Mouse (Mus musculus): Measurements from ENCODE around the gene Taf9b.
"Not testable (repeated sequence)": the region's sequence is repeated elsewhere in the genome, so short reads cannot be mapped to it uniquely, and the experiment has no call there.

The Taf9b gene

DNA sequence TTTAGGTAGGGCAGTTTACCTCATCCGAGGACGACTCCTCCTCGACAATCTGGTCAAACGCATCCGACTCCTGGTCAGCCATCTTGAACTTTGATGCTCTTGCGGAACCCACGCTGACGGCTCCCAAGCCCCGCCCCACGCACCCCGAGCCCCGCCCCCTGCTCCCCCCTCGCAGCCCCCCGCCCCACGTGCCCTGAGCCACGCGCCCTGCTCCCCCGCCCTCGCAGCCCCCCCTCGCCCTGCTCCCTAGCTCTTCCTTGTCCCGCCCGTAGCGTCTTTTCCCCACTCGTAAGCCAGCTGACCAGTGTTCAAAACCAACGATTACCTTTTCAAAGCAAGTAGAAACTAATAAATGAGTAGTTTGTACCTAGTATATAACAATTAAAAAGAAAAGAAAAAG lies at the start of gene Taf9b:
Gene Taf9b (minus strand): TSS at position 101 of the 400 bp plus-strand sequence.
- no peak for DNase-seq

DNA sequence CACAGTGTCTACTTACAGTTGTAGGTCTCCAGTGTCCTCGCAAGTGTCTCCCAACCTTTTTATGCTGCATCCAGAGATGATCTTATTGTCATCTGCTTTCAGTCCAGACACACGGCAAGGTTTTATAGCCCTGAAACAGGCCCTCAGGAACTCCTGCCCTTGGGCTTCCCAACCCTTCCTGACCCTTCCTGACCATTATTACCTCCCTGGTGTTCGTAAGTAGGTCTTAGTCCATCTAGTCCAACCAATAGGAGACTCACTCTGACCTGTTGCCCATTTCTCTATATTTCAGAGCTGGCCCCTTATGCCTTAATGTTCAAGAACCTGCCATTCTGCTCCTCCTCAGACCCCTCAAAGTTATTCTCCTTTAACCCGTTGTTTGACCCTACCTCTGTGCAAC lies 34.3 kb upstream of the Taf9b start, which contains the start of gene Fnd3c2:
Gene Fnd3c2 (minus strand): TSS at position 101 of the 400 bp plus-strand sequence.
- no peak for DNase-seq

DNA sequence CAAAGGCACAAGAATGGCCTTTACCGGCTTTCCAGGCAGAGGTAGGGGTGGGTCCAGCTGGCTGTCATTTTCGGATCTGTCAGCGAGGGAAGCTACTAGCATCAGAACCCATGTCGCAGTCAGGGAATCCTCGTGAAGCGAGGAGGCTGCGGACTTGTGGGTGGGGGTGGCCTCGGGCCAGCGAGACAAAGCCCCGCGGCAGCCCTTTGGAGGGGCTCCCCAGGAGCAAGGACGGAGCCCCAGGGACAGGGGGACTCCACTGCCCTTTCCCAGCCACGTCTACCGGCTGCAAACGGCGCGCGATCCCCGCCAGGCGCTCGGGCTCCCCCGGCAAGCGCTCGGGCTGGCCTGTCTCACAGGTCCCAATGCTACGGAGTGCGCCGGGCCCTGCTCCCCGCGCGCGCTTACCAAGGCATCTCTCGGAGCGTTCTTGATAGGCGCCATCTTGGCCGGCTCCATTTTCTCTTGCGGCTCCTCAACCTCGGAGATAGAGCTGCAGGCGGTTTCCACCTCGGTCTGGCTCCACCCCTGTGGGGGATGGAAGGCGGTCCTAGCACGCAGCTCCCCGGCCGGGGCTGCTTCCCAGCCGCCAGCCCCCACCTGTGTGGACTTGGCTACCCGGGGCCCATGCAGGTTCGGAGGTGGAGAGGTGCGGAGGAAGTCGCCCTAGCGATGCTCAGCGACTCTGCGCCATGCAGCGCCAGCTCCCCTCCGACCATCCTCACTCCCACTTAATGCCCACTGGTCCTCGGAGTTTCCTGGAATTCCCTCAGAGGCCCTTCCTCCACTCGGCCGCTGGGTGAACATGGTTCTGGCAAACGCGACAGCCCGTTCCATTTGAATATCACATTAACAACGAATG lies 1.6 kb downstream of the Taf9b start:
- peak; percentile 80 to 85 for DNase-seq

DNA sequence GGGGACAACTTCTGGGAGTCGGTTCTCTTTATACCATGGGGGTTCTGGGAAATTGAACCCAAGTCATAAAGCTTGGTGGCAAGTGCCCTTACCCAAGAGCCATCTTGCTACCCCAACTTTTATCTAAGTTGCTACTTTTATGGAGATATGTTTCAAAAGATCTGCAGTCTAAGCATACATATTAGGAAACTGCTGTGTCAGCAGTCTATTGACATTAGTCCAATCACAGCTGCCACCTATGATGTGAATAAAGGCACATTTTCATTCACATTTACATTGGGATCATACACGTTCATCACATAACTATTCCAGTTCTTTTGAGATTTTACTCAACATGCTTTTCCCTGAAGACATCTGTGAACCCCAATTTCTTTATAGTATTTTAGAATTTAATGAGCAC lies 11.9 kb downstream of the Taf9b start:
- no peak for DNase-seq

DNA sequence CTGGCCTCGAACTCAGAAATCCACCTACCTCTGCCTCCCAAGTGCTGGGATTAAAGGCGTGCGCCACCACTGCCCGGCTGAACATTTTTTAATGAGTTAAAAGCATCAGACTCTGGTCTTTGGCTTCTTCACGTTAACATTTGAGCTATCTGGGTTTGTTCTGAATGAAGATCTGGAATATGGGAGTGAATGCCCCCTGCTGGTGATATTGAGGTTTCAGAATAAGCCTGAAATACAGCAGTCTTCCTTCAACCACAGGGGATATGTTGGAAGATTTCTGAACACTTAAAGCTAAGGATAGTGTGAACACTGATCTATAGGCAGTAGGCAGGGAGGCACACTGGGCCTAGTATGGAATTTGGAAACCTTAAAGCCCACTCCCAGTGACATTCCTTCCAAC lies 22.1 kb downstream of the Taf9b start:
- no peak for DNase-seq

DNA sequence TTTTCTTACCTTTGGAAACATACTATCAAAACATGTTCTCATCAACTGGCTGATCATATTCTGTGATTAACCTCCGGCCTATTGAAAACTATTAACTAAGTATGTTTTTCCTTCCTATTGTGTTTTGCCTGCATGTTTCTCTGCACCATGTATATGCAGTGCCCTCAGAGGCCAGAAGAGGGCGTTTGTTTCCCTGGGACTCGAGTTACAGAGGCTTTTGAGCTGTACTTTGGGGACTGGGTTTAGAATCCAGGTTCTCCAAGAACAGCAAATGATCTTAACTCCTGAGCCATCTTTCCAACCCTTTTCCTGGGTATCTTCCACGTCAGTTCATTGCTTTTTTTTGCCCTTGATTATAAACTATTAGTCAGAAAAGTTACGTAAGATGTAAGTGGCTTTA lies 23.6 kb downstream of the Taf9b start:
- no peak for DNase-seq

DNA sequence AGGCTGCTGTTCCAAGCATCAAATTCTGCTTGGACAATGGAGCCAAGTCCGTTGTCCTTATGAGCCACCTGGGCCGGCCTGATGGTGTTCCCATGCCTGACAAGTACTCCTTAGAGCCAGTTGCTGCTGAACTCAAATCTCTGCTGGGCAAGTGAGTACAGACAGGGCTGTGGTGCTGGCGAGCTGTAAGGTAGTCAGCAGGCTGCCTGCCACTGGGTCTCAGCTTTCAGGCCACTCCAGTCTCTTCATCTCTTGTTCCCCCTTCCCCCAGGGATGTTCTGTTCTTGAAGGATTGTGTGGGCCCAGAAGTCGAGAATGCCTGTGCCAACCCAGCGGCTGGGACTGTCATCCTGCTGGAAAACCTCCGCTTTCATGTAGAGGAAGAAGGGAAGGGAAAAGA lies 26.6 kb downstream of the Taf9b start:
- not testable (repeated sequence) for DNase-seq

DNA sequence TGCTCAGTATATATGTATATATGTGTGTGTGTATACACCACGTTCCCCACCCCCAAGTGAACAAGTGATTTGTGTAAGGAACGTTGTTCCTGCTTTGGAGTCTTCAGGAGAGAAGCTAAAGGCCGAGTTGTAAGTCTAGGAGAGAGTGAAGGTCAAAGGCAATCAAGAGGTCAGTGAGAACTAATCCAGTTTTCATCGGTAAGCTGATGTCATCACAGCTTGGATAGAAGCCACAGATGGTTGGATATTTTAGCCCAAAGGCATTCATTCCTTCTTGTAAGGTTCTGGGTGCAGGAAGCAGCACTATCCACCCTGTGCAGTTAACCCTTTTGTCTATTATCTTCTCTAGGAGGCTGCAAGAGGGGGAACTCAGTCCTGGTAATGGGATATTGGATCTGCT lies 30.9 kb downstream of the Taf9b start:
- DNase-seq: no peak

DNA sequence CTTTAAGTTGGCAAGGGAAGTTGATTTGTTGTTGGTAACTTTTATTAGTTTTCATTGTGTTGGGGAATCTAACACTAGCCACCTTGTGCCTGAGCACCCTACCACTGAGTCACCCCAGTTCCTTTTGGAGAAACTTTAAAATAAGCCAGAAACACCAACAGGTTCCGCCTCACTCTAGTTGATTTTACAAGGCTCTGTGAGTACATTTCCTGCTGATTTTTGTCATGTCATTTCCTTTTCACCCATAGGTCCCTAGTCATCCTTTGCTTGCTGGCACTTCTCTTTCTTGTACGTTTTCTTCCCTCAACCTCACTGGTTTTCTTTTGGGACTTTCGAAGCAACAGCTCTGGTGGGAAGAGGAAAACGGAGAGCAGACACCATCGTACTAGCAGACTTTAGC lies 31.6 kb downstream of the Taf9b start:
- no peak for DNase-seq

DNA sequence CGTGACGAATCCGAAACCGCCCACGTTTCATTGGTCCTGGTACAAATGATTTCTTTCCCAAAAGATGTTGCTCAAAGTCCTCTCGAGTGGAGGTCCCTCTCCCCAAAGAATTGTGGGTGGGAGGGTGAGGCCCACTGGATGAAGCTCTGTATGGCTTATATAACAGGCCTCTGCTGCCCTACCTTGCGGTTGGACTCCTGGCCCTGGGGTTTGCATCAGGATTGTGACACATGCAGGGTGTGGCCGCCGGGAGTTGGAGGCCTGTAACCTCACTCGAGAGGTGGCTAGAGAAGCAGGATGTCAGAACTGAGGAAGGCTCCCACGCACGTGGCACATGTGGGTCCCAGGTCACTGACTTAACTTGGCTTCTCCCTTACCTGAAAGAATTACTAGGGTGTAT lies 33.2 kb downstream of the Taf9b start:
- DNase-seq: peak; percentile 26 to 33

DNA sequence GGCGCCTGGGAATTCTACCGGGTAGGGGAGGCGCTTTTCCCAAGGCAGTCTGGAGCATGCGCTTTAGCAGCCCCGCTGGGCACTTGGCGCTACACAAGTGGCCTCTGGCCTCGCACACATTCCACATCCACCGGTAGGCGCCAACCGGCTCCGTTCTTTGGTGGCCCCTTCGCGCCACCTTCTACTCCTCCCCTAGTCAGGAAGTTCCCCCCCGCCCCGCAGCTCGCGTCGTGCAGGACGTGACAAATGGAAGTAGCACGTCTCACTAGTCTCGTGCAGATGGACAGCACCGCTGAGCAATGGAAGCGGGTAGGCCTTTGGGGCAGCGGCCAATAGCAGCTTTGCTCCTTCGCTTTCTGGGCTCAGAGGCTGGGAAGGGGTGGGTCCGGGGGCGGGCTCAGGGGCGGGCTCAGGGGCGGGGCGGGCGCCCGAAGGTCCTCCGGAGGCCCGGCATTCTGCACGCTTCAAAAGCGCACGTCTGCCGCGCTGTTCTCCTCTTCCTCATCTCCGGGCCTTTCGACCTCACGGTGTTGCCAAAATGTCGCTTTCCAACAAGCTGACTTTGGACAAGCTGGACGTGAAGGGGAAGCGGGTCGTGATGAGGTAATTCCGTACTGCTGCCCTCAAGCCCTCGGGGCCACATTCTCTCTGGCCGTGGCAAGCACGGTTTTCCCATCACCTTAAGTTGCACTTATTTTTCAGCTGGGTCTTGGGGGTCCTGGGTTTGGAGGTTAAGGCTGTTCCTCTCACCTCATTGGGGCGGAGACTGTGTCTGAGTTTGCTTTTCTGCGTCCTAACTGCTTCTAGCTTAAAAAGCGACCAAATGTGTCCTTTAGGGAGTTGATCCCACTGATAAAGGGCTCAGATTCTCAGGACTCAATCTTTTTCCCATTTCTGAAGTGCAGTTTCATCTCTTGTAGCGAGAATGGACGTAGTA lies 34.0 kb downstream of the Taf9b start, which contains the start of gene Pgk1:
Gene Pgk1 (plus strand): TSS at position 388 of the 937 bp plus-strand sequence.
- peak; percentile 79 to 97 for DNase-seq

DNA sequence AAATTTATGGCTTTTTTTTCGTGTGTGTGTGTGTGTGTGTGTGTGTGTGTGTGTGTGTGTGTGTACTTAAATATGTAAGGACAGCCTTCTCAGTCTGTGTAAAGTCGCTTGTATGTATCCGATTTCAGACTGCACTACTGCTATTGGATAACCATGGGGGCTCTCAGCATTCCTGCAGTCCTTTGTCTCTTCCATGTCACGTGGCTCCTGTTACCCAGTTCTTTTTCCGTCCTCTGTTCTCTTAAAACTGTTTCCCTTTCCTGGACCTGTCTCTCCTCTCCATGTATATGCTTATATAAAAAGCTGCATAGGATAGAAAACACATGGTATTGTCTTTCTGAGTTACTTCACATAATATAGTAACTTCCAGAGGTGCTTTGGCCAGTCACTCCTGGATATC lies 35.3 kb downstream of the Taf9b start:
- no peak for DNase-seq

DNA sequence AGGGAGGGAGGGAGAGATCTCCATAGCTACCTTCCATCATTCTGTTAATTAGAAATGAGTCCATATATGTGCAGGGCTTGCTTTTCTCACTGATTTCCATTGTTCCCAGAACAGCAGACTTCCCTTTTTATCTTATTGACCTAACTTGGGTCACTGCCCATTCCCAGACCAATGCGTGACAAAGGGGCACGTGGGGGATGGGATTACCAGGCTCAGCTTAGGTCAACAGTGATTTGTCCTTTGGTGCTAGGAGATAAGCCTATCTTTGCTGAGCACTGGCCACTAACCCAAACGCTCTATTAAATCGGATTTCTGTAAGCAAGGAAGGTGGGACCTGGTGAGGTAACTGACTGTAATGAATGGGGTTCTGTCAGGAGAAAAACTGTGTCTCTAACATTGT lies 36.7 kb downstream of the Taf9b start:
- DNase-seq: no peak

DNA sequence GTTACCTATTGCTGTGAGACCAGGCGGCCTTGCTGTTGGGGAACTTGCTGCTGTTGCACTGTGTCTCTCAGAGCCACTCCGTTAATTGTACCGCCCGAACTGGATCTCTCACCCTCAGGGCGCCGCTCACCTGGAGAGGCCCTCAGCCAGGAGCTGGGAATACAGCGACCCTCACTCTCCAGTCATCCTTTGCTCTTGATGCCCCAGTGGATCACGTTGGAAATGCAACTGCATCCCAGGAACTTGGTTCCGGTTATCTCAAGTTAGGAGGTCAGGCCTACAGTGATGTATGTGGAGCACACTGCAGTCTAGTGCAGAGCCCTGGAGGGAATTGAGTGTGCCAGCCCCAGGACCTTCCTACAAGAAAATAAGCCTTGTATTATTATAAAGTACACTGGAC lies 44.6 kb downstream of the Taf9b start:
- no peak for DNase-seq

DNA sequence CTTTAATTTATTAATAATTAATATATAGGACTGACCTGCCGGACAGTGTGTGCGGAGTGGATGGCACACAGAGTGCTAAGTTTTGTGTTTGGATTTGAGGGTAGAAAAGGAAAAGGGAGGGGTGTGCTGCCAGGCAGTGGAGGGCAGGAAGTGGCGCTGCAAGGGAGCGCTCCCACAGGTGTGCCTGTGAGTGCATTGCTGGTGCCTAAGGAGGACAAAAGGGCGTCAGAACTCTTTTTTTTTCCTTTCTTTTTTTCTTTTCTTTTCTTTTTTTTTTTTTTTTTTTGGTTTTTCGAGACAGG lies 49.2 kb downstream of the Taf9b start:
- no peak for DNase-seq

DNA sequence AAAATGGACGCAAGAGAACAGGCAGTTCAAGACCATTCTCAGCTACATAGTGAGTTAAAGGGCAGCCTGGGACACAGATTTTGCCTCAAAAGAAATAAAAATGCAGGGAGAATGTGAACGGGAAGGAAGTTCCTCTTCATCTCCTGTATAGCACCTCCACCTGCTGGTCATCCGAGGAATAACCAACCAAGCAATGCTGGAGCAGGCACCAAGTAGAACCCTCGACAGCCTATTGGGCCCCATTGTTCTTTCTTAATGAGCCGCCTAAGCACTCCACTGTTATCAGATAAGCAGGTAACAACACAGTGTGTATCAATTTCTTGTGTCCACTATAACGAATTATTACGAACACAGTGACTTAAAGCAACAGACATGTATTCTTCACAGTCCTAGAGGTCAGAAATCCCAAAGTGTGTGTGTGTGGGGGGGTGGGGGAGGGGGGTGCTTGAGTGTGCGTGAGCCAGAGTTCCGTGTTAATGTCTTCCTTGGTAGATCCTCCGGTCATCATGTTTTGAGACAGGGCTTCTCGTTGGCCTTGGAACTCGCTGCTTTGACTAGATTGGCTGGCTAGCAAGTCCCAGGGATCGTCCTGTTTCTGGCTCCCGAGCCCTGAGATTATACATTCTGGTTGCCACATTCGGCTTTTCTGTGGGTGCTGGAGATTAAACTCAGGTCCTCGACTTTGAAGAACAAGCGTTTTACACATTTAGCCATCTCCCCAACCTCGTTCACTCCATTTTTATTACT lies 49.7 kb downstream of the Taf9b start:
- DNase-seq: peak; percentile 71 to 74

DNA sequence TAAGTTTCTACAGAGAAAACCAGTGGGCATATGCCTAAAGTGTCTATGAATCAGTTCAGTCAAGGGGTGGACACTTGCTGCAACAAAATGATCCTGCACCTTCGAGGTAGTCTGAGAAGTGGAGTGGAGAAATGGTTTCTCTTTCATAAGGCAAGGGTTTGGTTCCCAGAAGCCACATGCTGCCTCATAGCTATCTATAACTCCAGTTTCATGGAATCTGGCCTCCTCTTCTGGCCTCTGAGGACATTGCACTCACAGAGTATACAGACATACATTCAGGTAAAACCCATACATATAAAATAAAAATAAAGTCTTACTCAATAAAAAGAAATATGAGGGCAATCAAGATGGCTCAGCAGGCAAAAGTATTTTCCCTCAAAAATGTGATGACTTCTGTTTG lies 55.9 kb downstream of the Taf9b start:
- DNase-seq: no peak

DNA sequence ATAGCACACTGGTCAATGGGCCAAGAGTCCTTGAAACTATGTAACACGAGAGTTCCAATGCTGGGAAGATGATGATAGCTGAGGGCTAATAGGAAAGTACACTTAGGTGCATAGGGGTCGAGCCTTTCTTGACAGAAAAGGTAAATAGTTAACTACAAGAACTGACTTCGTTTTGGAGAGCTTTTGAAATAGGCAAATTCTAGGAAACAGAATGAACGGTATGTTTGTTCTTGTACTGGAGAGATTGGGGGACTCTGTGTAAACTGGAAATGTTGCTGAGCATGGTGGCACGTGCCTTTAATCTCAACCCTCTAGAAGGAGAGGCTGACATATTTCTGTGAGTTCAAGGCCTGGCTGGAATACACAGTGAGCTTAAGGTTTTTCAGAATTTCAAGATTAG lies 56.4 kb downstream of the Taf9b start:
- DNase-seq: no peak

DNA sequence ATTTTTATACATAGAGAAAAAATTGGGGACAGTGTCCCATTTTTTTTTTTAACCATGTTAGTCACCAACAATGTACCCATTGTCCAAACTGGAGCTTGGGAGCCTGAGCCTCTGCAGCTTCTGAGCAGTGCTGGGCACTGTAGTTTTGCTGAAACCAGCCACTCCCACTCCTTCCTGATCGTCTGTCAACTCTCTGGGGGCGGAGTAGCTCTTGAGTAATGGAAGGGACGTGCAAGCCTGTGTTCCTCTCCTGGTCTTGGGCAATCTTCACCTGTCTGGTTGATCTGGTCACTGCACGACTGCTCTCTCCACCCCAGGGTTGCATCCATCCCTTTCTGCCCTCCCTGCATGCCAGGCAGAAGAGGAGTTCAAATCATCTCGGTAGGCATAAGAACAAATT lies 57.0 kb downstream of the Taf9b start:
- no peak for DNase-seq
